Mouse (Mus musculus): ENCODE data around the gene Bloc1s4.

- TF ChIP-seq GATA1 (IDR thresholded peaks at IDR 0.05; ENCODE audit: low read length) (no peak), TAL1 (IDR thresholded peaks at IDR 0.05; ENCODE audit: low read length) (no peak)
Observed at GRCm38 (mm10) chr5:36791861-36792260, 43.4 kb upstream of the Bloc1s4 start.

Data from erythroblast, embryonic 14.5 days (primary cell).